Mouse (Mus musculus): ENCODE measurements at regions not wholly inside any gene's neighbourhood (a gene's known extent, or its start where the extent isn't known, plus 50 kb on each side); places are given as distances from the start of the nearest gene placed in this dataset.
A peak's percentile ranks its signal among the peaks of the same experiment; 100 is the strongest.

DNA sequence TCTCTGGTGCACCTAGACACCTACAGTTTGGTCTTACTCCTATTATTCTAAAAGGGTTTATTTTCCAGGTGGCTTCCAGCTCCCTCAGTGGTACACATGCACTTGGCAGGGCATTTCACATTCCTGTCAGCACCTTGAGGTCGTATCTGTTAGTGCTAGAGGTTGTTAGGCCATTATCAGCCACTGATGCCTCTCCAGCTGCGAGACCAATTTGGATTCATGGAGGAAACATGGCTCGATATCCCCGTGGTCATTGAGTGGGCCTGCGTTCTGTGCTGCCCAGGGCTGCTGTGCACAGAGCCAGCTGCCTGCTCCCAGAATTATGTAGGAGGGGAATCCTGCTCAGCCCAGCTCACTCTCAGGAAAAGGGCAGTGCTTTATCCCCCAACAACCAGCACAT, 60.1 kb upstream of the Irx1 start:
- DNase-seq, result no peak

- DNase-seq, result no peak
Observed at GRCm38 (mm10) chr13:72043930-72044470, 80.5 kb upstream of the Irx1 start.

DNA sequence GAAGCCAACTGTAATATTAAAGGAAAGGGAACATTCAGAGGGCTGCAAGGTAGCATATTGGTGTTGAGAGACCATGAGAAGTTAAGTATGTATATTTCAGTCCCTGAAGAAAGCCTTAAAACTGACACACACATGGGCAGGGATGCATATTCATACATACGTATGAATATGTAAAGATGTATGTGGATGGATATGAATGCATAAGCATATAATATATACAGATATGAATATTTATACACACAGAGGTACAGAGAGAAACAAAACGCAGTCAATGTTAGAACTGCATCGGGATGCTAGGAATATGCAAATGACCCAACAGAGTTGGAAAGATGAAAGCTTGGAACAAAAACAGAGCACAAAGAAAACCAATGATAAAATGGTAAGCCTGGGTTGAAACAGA, 92.9 kb upstream of the Irx1 start:
- no peak for DNase-seq

DNA sequence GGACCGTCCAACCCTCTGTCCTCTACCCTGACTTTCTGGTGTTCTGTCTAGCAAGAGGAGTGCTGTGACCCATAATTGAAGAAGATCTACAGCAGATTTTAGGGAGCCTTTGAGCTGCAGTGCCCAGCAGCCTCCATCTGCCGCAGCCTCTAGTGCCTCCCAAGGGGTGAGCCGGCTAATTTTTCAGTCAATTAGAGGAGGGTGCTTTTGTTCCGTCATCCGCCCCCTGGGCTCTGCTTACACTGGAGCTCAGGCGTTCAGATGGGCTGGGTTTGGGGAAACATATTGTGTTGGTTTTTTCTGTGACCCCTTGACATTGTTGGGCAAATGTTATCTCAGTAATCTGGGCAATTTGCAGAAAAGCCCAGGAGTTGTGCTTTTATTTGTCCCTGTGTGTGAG, 98.1 kb upstream of the Irx1 start:
- no peak for DNase-seq

GRCm38 (mm10) chr13:72063278-72063761, 99.8 kb upstream of the Irx1 start:
- no peak for DNase-seq

GRCm38 (mm10) chr13:72096585-72096984, 133.1 kb upstream of the Irx1 start:
- DNase-seq, result no peak

DNA sequence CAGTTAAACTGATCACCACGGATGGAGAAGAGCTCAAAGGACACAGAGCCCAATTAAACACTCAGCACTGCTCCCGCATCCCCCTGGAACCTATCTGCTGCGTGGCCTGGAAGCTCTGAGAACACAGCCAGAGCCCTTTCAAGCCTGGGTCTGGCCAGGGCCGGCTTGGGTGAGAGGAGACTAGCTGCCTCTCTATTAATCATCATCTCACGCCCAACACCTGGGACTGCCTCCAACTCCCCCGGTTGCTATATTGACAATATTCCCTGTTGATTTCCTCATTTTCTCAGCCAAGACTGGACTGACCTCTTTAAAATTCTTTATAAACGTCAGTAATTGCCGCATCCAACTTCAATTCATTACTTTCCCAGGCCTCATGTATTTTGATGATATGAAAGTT, 133.7 kb upstream of the Irx1 start:
- no peak for DNase-seq

DNA sequence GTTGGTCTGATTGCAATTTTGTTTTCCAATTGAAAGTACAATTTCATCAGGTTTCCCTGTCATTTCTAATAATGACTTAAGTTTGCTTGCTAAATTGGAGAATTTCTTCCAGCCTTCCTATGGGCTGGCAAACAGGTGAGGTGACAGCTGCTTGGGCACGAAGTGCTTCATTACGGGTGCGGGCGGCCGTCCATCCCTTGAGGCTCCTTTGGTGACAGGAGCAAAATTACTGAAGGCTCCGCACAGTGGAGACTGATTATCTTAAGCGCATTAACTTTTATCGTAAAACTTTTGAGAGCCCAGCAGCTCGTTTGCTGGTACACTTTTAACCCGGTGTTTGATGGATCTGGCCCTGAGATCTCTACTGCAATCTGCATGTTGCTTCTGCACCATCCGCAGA, 134.3 kb upstream of the Irx1 start:
- DNase-seq, result no peak

DNA sequence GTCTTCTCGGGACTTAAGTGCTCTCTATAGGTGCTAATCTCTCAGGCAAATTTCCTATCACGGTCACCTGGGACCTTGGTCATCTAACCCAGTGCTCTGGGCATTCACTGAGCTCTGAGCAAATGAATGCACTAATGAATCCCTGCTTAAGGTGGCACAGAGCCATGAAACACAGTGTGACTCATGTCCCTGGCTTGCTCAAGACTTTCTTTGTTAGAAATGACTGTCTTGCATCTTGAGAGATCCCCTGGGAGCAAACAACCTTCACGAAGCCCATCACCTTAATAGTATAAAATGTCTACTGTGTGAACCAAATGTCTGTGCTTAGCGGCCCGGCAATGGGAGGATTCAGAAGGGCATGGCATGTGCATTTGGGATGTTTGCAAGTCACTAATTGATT, 137.2 kb upstream of the Irx1 start:
- no peak for DNase-seq

DNA sequence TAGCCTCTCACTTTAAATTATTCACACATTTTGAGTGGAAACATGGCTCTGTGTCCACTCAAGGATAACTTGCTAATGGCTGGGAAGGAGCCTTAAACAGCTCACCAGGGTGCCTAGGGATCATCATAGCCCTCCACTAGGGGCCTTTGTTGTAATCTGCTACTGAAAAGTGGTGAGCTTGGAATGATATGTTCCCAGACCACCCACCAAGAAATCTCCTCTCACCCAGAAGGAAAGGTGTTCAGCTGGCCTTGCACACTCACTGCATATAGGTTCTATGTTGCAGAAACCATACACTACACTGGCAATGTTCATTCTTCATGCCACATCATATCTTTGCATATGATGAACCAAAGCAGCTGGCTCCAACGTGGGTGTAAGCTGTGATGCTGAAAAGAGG, 145.1 kb upstream of the Irx1 start:
- DNase-seq, result no peak

- DNase-seq, result no peak
Observed at GRCm38 (mm10) chr13:72113942-72114341, 150.4 kb upstream of the Irx1 start.

GRCm38 (mm10) chr13:72114776-72115663, 151.5 kb upstream of the Irx1 start:
- peak; percentile 22 for DNase-seq

DNA sequence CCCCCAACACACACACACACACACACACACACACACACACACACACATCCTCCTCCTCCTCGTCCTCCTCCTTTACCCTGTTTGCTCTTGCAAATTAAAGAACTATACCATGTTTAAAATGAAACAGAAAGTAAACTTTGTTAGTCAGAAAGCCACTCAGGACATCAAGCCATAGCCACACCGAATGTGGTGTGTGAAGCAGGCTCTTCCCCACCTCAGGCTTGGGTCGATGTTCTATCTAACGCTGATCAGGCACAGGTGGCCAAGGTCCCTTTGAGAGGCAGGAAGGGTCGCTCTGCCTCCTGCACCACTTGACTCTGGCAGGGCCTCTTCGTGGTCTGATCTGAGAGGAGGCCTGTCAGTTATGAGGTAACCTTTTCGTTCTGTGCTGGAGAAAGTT, 156.9 kb upstream of the Irx1 start:
- no peak for DNase-seq

- no peak for DNase-seq
Observed at GRCm38 (mm10) chr13:72120911-72121553, 157.5 kb upstream of the Irx1 start.

DNA sequence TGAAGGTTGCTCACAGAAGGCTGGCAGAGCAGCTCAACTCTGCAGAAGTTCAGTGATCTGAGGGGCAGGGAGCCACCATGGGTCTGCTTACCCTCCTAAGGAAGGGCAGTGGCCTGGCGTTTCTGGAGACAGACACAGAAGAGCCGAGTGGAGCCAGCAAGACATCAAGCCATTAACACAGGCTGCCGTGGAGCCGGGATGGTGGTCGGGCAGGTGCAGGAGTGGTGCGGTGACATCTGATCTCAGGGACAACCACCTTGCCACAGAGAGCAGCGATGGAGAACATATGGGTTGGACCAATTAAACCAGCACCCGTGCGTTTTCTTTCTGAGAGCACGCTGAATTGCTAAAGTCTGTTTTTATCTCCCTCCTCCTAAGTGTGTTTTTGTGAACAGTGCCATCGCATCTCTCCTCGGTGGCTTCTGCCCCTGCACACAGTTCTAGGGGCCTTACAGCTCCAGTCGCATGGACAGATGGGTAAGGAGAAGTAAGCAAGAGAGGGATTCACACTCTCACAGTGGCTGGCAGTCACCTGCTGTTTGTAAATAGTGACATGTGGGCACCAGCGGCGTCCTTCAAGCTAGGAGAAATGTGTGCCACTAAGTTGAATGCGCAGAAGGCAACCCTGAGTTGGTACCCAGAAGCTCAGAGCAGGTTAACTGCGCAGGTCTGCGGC, 158.2 kb upstream of the Irx1 start:
- no peak for DNase-seq

DNA sequence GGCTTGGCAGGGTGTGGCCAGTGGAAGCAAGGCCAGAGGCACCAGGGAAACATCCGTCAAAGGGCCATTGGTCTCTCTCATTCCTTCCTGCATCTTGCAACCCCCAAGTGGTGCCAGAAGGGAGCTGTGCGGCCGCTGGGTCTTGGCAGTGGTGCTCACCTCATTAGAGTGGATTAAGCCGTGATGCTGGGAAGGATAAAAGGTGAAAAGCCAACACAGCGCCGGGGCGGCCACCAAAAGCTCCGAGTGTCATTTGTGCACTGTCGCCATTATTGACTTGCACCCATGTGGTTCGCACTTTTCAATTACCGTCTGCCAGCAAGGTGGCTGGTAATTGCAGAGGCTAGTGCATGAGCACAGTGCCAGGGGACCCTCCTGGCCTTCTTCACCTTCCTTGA, 158.7 kb upstream of the Irx1 start:
- no peak for DNase-seq

DNA sequence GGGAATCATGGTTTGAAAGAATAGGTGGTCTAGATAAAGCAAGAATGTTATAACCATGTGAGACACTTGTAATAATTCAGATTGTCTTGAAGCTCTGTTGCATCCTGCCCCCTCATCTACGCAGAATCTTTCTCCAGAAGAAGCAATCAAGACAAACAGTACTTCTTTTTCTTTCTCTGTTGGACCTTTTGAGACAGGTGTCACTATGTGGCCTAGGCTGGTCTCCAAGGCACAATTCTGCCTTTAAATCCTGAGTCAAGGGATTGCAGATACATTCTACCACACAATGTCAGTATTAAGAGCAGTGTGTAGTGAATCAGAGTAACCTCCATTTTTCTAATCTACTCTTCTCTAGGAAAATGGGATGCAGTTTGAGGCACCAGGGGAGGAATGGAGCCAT, 164.8 kb upstream of the Irx1 start:
- DNase-seq, result no peak

- DNase-seq, result no peak
Observed at GRCm38 (mm10) chr13:72131341-72131740, 167.8 kb upstream of the Irx1 start.

DNA sequence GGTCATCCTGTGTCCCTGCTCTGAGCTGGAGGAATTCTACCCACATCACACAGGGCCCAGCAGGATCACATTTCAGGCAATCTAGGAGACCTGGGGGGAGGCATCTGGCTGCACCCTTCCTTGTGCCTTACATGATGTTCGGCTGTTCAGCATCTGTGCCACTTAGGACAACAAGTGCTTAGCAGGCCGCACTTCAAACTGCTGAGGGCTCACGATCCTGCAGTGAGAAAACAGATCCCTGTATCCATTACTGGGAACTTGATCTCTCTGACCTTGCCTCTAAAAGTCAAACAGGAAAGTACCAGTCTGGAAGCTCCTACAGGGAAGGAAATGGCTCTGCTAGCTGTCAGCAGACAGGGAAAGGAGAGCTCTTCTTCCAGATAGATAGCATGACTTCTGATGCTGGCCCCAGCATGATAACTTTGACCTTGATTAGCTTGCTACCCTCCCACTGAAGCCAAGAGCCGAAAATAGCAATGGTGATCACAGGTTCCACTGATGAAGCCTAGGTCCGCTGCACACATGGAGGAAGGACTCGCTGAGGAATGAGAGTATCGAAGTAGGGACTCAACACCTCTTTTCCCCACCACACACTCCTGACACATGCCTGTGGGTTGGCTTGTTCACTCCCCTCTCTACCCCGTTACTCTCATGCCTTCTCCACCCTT, 170.7 kb upstream of the Irx1 start:
- no peak for DNase-seq

DNA sequence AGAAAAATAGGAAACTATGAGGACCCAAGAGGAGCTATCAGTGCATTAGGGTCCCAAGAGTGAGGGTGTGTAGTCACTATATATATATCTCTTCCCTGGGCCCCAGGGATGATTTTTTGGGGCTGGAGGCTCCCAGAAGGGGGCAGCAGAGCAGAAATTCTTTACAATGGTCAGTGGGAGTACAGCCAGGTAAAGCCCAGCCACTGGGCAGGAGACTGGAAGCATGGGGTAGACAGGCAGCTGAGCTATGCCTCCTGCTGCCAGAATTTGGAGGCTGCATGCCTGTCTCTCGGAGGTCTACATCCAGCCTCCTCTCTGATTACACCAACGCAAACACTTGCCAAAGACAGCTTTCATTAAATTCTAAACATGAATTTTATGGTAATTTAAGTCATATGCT, 202.7 kb upstream of the Irx1 start:
- DNase-seq, result no peak

GRCm38 (mm10) chr13:72167434-72167833, 203.9 kb upstream of the Irx1 start:
- DNase-seq, result no peak

DNA sequence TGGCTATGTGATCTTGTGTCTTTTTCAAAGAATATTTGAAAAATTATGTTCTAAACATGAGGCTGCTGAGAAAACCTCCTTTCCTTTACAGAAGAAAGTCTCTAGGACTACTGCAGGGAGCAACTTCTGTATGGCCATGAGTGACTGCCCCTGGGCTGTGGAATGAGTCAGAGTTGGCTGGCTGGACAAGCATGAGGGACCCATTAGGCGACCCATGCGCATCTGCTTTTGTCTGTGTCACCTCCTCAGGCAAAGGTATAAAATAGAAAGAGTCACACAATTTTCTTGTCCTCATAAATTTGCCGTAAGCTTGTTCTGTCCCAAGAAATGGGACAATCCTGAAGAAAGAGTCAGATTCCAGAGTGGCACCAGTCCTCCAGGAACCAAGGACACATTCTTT, 220.1 kb upstream of the Irx1 start:
- no peak for DNase-seq
